Mouse (Mus musculus) gastrocnemius, adult 18-20 months (tissue): ENCODE results near the gene Hist1h2bp. TPM values are rescaled to one million over a fixed set of nuclear protein-coding genes. Genes with fewer than 3 reads are reported as not detected.
A peak's percentile ranks its signal among the peaks of the same experiment; 100 is the strongest.
"Not testable (repeated sequence)": the region's sequence is repeated elsewhere in the genome, so short reads cannot be mapped to it uniquely, and the experiment has no call there.

ENCODE experiments used
- DNase-seq: peaks from one replicate; pipeline ENCODE4 v3.0.0; 2021; ENCODE audit warnings: low spot score
- total RNA-seq, 2 experiments: library from RNA; stranded (reverse); gene quantifications; 2 replicates each; pipeline ENCODE4 v1.2.3; 2021

Hist1h2bp gene
- total RNA-seq, 2 experiments from 2014 or later = not detected

- peak; percentile 35 for DNase-seq
These were observed 4.0 kb upstream of the Hist1h2bp start, which contains the start of gene Hist1h3i for GRCm38 (mm10) chr13:21783255-21783617. TSS of gene Hist1h3i (minus strand) at chr13:21783370.

DNA sequence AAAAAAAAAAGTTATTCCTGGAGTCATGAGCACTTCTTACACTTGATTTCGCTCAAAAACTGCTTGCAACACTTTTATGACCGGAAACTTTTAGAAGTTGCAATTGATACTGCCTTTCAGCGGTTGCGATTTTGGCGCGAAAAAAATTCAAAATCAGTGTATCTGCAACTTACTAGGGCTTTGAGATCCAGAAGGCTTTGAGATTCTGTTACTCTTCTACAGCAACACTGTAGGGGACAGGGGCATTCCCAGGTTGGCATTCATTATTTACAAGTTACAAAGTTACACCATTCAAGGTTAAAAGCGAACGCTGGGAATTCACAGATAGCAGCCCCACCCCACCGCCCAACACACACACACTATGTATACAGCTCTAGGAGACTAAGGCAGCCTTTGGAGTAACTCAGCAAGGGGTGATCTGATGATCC lies 3.5 kb upstream of the Hist1h2bp start:
- no peak for DNase-seq

DNA sequence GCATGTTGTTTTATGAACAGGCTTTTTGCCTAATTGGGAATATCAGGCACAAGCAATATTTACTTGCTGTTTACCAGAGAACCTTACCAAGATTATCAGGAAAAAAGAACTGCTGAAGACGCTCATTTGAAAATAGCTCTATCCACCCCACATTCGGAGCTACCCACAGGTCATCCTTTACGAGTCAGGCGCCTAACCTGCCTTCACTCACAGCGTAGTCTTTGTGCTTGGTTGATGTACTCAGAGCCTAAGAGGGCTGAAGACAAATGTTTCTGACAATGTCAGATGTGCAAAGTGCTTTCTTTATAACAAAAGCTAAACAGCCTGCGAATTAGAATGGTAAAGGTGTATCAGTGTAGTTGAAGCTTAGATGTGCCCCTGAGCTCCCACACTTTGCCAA lies 3.0 kb upstream of the Hist1h2bp start:
- DNase-seq = no peak

- DNase-seq = no peak
These were observed 917 bp upstream of the Hist1h2bp start for GRCm38 (mm10) chr13:21786189-21786898.

GRCm38 (mm10) chr13:21787760-21788593 lies 716 bp downstream of the Hist1h2bp start:
- no peak for DNase-seq

DNA sequence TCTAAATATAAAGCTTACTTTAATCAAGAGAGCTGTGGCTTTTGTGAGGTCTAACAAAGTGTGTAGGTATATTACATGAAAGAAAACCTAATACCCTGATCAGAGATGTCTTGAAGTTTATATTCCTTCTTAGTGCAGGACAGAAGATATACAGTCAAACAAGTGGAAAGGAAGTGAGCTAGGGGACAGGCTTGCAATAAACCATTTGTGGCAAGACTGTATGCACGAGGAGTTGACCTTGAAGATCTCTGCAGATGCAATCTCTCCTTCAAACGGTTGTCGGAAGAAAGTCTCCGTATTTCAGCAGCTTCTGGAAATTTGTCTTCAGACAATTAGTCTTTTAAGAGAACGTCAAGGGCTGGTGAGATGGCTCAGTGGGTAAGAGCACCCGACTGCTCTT lies 2.7 kb downstream of the Hist1h2bp start:
- no peak for DNase-seq

DNA sequence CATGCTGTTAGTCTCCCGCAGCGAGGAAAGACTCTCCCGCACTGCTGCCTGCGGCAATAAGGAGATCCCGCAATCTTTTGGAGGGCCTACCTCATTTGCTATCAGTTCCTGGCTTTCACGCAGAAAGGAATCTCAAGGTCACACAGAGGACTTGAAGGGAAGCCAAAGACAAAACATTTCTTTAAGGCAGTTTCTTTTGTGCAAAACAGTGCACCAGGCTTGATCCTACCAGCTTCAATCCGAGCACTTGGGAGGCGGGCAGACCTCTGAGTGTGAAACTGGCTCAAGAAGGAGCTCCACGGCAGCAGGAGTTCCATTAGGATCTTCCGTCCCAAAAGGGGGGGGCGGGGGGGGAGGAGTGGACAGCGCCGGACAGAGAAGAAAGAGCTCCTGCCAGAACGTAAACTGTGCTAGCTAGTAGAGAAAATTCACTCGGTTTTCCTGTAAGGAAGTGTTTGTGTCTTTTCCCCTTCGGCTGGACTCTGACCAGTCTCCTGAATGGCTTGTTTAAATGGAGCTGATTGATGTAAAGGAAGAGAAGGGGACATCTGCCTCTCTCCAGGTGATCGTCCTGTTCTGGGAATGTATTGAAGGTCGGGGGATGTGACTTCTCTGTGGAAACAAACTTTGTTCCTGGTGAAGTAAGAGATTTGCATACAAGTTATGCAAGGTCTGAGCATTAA lies 3.5 kb downstream of the Hist1h2bp start:
- DNase-seq = no peak

GRCm38 (mm10) chr13:21795584-21795983 lies 8.3 kb downstream of the Hist1h2bp start:
- DNase-seq = no peak

DNA sequence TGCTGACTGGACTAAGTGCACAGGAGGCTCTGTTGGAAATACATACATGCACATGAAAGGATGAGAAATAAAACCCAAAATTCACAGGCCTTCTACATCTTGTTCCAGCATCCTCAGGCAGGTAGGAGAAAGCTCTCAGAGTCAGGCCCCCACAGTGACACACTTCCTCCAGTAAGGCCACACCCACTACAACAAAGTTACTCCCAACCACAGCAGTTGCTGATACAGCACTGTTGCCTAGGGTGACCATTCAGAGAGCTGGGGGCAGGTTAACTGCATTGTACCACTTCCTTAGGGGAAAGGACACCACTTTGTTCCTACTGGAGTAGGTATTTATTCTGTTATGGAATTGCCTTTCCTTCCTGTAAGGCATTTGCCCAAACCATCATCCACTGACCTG lies 9.9 kb downstream of the Hist1h2bp start:
- DNase-seq = not testable (repeated sequence)

DNA sequence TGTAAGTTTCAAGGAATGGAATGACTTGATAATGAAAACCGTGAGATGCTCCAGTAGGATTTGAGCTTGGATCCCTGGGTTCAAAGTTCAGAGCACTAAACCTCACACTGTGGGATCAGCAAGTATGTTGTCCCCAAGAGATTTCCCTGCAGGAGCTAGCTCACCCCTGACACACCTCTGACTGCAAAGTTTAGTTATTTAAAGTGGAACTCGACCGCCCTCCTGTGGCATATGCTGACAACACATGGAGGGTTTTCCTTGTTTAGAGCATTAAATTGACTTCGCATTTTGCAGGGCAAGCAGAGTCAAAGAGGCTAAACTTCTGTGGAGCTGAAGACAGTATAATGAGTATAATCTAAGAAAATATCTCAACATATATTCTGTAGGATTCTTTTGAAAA lies 15.8 kb downstream of the Hist1h2bp start:
- DNase-seq = not testable (repeated sequence)

- DNase-seq = not testable (repeated sequence)
These were observed 22.8 kb downstream of the Hist1h2bp start, which contains the start of the genes Hist1h2bq and Hist1h2ao for GRCm38 (mm10) chr13:21810073-21810472. TSS of gene Hist1h2bq (minus strand) at chr13:21810197. TSS of gene Hist1h2ao (plus strand) at chr13:21810465.

GRCm38 (mm10) chr13:21811074-21811473 lies 23.8 kb downstream of the Hist1h2bp start:
- not testable (repeated sequence) for DNase-seq

- peak; percentile 15 for DNase-seq
These were observed 24.3 kb downstream of the Hist1h2bp start, which contains the start of gene Hist1h4m for GRCm38 (mm10) chr13:21811539-21811938. TSS of gene Hist1h4m (plus strand) at chr13:21811746.

DNA sequence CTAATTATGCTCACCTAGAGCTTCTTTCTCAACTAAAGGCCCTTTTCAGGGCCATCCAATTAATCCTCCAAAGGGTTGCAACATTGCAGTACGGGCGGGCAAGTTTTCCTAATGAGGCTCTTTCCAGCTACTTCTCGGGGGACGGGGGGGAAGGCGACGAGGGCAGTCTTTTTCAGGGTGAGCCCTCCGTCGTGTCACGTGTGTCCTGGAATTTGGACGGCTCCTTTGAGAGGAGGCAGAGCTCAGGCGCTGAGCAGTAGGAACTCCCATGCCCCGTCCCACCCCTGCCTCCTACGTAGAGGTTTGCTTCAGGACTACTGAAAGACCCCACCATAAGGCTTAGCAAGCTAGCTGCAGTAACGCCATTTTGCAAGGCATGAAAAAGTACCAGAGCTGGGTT lies 24.8 kb downstream of the Hist1h2bp start:
- not testable (repeated sequence) for DNase-seq

DNA sequence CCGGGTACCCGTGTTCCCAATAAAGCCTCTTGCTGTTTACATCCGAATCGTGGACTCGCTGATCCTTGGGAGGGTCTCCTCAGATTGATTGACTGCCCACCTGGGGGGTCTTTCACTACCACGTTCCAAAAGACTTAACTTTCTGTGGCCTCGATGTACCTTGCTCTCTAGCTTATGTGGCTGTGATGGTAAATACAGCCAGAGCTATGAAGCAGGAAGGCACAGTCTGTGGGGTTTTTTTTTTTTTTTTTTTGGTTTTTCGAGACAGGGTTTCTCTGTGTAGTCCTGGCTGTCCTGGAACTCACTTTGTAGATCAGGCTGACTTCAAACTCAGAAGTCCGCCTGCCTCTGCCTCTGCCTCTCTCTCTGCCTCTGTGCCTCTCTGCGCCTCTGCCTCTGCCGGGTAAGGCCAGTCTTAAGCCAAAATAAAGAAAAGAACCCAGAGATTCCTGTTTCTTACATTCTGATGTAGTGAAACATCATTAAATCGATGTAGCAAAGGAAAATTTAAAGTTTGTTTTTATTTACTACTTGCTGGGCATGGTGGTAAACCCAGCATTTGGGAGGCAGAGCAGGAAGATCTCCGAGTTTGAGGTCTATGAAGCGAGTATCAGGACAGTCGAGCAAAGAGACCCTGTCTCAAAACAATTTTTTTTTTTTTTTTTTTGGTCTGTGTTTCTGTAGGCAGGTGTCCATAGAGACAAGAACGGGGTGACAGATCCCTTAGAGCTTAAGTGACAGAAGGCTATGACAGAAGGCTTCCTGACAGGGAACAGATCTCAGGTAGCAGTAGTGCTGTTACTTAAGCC lies 33.0 kb downstream of the Hist1h2bp start:
- DNase-seq = not testable (repeated sequence)

DNA sequence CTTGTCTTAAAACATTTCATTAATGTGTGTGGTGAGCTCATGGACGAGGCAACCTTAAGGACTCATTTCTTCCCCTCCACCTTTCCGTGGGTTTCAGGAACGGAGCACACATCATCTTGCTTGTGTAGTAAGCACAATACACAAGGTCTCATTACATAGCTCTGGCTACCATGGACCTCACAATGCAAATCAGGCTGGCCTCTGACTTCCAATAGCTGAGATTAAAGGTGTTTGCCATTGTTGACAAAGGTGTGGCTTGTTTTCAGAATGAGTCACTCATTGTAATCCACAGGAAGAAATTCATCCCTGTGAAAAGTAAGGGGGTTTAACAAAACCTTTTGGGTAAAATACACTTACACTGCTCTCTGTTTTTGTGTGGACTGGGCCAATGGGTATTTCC lies 41.2 kb downstream of the Hist1h2bp start:
- DNase-seq = no peak

GRCm38 (mm10) chr13:21830344-21830743 lies 43.1 kb downstream of the Hist1h2bp start:
- no peak for DNase-seq

- DNase-seq = not testable (repeated sequence)
These were observed 44.4 kb downstream of the Hist1h2bp start, which contains the start of gene Hist1h4n for GRCm38 (mm10) chr13:21831418-21832394. TSS of gene Hist1h4n (minus strand) at chr13:21832196.

DNA sequence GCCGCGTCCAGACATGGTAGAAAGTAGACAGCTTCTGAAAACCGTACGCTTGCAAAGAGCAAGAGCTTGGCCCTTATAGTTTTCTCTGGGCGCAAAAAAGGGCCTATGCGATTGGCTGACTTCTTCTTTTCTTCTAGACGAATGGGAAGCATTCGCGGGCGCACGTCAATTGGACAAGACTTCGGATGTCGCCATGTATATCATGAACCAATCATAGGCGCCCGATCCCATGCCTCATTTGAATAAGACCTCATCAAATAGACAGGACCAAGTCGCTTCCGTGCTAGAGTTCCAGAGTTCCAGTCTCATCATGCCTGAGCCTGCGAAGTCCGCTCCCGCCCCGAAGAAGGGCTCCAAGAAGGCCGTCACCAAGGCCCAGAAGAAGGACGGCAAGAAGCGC lies 46.2 kb downstream of the Hist1h2bp start, which contains the start of the genes Hist1h2ap and Hist1h2br:
Hist1h2ap (minus strand) TSS at position 47 of the 400 bp plus-strand sequence.
Hist1h2br (plus strand) TSS at position 283 of the 400 bp plus-strand sequence.
- DNase-seq = not testable (repeated sequence)
